Mouse (Mus musculus): ENCODE measurements at regions not wholly inside any gene's neighbourhood (a gene's known extent, or its start where the extent isn't known, plus 50 kb on each side); places are given as distances from the start of the nearest gene placed in this dataset.

DNA sequence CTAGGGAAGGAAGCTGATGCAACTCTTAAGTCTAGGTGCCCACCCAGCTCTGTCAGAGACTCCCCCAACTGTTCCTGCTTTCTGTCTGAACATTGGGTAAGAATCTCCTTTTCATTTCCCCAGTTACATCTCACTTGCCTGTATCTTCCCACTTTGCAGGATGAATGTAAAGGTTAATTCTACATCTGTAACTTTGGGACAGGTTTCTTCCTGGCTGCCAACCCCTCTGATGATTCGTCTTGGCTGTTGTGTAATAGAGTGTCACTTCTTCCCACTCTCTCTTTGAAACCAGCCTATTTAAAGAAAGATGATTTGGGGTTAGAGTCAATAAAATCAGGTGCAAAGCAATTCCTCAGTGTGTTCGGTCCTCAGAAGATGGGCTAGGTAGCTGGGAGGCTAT, 698.2 kb upstream of the Kdm8 start:
- no peaks in the 10 kb centered on the region for H3K36me3 ChIP-seq (ENCODE audit: insufficient read depth, low read length)
- H3K9me3 ChIP-seq (replicated peaks; ENCODE audit: low read length) = no peaks in the 10 kb centered on the region
- no peak overlapping the region for H3K4me3 ChIP-seq (replicated peaks; ENCODE audit: low read depth, low read length)
- H3K4me2 ChIP-seq (ENCODE audit: low read length) = no peak overlapping the region
- 86% methylated on average over 2 of the region's 2 CpGs for WGBS
- no peak for TF ChIP-seq CTCF (IDR thresholded peaks at IDR 0.05; ENCODE audit: low read depth)
- no peak for DNase-seq (ENCODE audit: low spot score)
- H3K27ac ChIP-seq = no peak overlapping the region
- no peaks in the 10 kb centered on the region for H3K27me3 ChIP-seq (ENCODE audit: insufficient read depth, low read length)
- ATAC-seq (replicated peaks; ENCODE audit: low FRiP score, low read depth) = no peak
- no peak overlapping the region for H3K9ac ChIP-seq (ENCODE audit: low read depth, low read length)
- no peaks in the 10 kb centered on the region for H3K4me1 ChIP-seq (replicated peaks; ENCODE audit: insufficient read depth, low read length)

DNA sequence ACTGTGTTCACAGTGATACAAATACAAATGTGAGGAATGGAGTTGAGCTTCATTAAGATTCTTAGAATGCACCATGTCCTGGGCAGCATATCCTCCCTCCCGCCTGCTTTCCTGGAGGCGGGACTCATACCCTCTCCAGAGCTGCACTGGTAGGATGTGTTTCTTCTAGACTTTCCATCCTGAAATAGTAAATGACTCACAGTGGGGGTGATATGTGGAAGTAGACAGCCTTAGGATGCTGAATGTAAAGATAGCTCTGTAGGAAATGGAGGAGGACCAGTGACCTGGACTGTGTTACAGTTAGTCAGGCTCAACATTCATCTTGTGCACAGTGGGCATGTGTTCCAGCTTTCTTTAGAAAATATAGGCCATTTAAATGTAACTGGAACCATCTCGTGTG, 696.1 kb upstream of the Kdm8 start:
- 76% methylated on average over 3 of the region's 3 CpGs for WGBS
- no peak for TF ChIP-seq CTCF (IDR thresholded peaks at IDR 0.05; ENCODE audit: low read depth)
- Histone ChIP-seq H3K4me1 (replicated peaks; ENCODE audit: insufficient read depth, low read length) (no peaks in the 10 kb centered on the region), H3K4me2 (ENCODE audit: low read length) (no peak overlapping the region), H3K9ac (ENCODE audit: low read depth, low read length) (no peak overlapping the region), H3K36me3 (ENCODE audit: insufficient read depth, low read length) (no peaks in the 10 kb centered on the region), H3K27me3 (ENCODE audit: insufficient read depth, low read length) (no peaks in the 10 kb centered on the region), H3K27ac (no peak overlapping the region), H3K9me3 (replicated peaks; ENCODE audit: low read length) (no peaks in the 10 kb centered on the region), H3K4me3 (replicated peaks; ENCODE audit: low read depth, low read length) (no peak overlapping the region)
- DNase-seq (ENCODE audit: low spot score) = no peak
- ATAC-seq (replicated peaks; ENCODE audit: low FRiP score, low read depth) = no peak

DNA sequence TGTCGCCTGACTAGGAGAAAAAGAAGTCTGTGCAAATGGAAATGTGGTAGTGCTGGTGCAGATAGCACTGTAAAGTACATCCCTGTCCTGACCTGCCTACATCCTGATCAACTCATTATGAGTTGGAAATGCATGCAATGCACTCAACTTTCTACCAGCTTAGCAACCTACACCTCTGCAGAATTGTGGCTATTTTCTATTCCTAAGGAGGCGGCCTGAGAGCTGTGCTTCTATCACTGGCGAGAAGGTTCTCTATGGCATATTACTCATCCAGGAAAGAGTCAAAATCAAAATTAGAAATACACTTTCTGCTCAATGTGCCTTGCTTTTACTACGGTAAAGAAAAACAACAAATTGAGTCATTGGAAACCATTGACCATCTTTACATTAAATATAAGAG, 685.4 kb upstream of the Kdm8 start:
- 94% methylated on average over 4 of the region's 4 CpGs for WGBS
- ATAC-seq (replicated peaks; ENCODE audit: low FRiP score, low read depth) = no peak
- Histone ChIP-seq H3K4me3 (replicated peaks; ENCODE audit: low read depth, low read length) (no peak overlapping the region), H3K27me3 (ENCODE audit: insufficient read depth, low read length) (no peaks in the 10 kb centered on the region), H3K4me2 (ENCODE audit: low read length) (no peak overlapping the region), H3K27ac (no peak overlapping the region), H3K9me3 (replicated peaks; ENCODE audit: low read length) (no peaks in the 10 kb centered on the region), H3K9ac (ENCODE audit: low read depth, low read length) (no peak overlapping the region), H3K4me1 (replicated peaks; ENCODE audit: insufficient read depth, low read length) (no peaks in the 10 kb centered on the region), H3K36me3 (ENCODE audit: insufficient read depth, low read length) (no peaks in the 10 kb centered on the region)
- TF ChIP-seq CTCF (IDR thresholded peaks at IDR 0.05; ENCODE audit: low read depth) = no peak
- DNase-seq (ENCODE audit: low spot score) = no peak

DNA sequence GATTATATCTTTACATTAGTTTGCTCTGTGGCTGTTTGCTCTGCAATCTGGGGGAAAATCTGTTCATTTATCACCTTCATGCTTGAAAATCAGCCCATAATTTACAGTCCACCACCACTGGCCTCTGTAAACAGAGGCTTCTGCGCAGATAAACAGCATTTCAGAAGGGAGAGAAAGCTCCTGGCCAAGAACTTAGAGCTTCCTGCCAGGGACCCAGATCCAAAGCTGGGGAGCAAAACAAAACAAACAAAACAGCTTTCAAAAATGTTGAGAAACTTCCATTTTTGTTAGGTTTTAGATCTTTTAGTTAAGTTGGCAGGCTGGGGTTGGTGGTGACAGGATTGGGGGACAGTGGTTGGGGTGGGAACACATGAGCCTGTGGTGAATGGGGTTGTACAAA, 666.7 kb upstream of the Kdm8 start:
- ATAC-seq (replicated peaks; ENCODE audit: low FRiP score, low read depth) (no peak), DNase-seq (ENCODE audit: low spot score) (no peak)
- no peaks in the 10 kb centered on the region for H3K9me3 ChIP-seq (replicated peaks; ENCODE audit: low read length)
- 0 out of 2 replicates have a peak overlapping the region, but pooled peaks have one; percentile 1 for H3K27ac ChIP-seq
- H3K9ac ChIP-seq (ENCODE audit: low read depth, low read length) = no peak overlapping the region
- H3K4me2 ChIP-seq (ENCODE audit: low read length) = no peak overlapping the region
- 79% methylated on average over 1 of the region's 1 CpGs for WGBS
- no peak overlapping the region for H3K4me3 ChIP-seq (replicated peaks; ENCODE audit: low read depth, low read length)
- no peaks in the 10 kb centered on the region for H3K4me1 ChIP-seq (replicated peaks; ENCODE audit: insufficient read depth, low read length)
- no peaks in the 10 kb centered on the region for H3K27me3 ChIP-seq (ENCODE audit: insufficient read depth, low read length)
- no peaks in the 10 kb centered on the region for H3K36me3 ChIP-seq (ENCODE audit: insufficient read depth, low read length)
- TF ChIP-seq CTCF (IDR thresholded peaks at IDR 0.05; ENCODE audit: low read depth) = no peak

DNA sequence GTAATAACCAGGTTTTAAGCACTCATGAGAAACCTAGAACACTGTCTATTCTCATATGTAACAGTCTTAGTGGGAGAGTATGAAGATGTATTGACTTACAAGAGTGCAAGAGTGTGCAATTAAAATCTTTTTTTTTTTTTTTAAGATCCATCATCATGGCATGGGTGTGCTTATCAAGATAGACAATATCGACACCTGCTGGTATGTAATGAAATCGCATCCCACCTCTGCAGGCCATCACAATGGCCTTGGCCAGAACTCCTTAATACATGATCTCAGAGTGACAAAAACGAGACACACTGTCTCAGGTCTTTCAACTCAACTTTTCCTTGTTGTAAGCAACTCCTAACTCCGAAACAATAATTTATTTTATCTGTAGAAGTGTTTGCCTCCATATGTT, 661.7 kb upstream of the Kdm8 start:
- Histone ChIP-seq H3K36me3 (ENCODE audit: insufficient read depth, low read length) (no peaks in the 10 kb centered on the region), H3K9ac (ENCODE audit: low read depth, low read length) (no peak overlapping the region), H3K27me3 (ENCODE audit: insufficient read depth, low read length) (no peaks in the 10 kb centered on the region), H3K4me3 (replicated peaks; ENCODE audit: low read depth, low read length) (no peak overlapping the region), H3K4me1 (replicated peaks; ENCODE audit: insufficient read depth, low read length) (no peaks in the 10 kb centered on the region), H3K4me2 (ENCODE audit: low read length) (no peak overlapping the region), H3K27ac (no peak overlapping the region), H3K9me3 (replicated peaks; ENCODE audit: low read length) (no peaks in the 10 kb centered on the region)
- ATAC-seq (replicated peaks; ENCODE audit: low FRiP score, low read depth) (no peak), DNase-seq (ENCODE audit: low spot score) (peak; percentile 45)
- 57% methylated on average over 4 of the region's 4 CpGs for WGBS
- TF ChIP-seq CTCF (IDR thresholded peaks at IDR 0.05; ENCODE audit: low read depth) = peak; percentile 71

DNA sequence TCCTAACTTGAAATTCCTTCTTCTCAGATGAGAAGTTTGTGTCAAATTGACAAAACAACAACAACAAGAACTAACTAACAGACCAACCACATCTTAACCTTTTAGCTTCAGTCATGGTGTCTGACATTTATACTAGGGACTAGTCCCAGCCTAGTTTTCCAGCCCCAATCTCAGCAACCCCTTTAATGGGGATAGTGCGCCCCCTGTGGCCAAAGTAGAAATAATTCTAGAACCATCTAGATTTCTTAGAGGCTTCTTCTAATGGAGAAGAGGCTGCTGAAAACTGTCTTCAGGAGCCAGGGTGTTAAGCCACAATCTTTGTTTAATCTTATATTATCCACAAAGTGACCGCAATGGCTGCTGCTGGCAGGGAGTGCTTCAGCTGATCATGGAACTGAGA, 659.5 kb upstream of the Kdm8 start:
- Histone ChIP-seq H3K9ac (ENCODE audit: low read depth, low read length) (no peak overlapping the region), H3K4me2 (ENCODE audit: low read length) (no peak overlapping the region), H3K4me3 (replicated peaks; ENCODE audit: low read depth, low read length) (no peak overlapping the region), H3K36me3 (ENCODE audit: insufficient read depth, low read length) (no peaks in the 10 kb centered on the region), H3K27me3 (ENCODE audit: insufficient read depth, low read length) (no peaks in the 10 kb centered on the region), H3K9me3 (replicated peaks; ENCODE audit: low read length) (no peaks in the 10 kb centered on the region), H3K27ac (no peak overlapping the region), H3K4me1 (replicated peaks; ENCODE audit: insufficient read depth, low read length) (no peaks in the 10 kb centered on the region)
- 0 out of 2 replicates have a peak, but pooled peaks have one; percentile 7 for TF ChIP-seq CTCF (IDR thresholded peaks at IDR 0.05; ENCODE audit: low read depth)
- WGBS = 84% methylated on average over 2 of the region's 2 CpGs
- DNase-seq (ENCODE audit: low spot score) = no peak
- no peak for ATAC-seq (replicated peaks; ENCODE audit: low FRiP score, low read depth)

DNA sequence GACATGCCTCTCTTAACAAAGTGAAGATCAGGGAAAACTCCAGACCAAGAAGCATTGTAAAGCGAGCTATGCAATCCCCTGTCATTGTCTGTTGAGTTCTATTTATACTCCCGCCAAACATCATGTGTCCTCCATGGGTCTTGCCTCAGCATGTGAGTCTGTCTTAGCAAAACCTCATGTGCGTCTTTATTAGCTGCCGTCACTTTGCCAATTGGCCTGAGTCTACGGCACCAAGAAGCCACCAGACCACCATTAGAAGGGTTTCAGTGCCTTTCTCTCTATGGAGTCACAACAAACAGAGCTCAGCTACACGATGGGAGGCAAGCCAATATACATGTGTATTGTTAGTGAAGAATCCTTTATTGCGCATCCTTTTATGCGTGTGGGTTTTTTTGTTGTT, 658.6 kb upstream of the Kdm8 start:
- no peak overlapping the region for H3K9ac ChIP-seq (ENCODE audit: low read depth, low read length)
- H3K27me3 ChIP-seq (ENCODE audit: insufficient read depth, low read length) = no peaks in the 10 kb centered on the region
- H3K36me3 ChIP-seq (ENCODE audit: insufficient read depth, low read length) = no peaks in the 10 kb centered on the region
- no peak overlapping the region for H3K4me2 ChIP-seq (ENCODE audit: low read length)
- 89% methylated on average over 8 of the region's 8 CpGs for WGBS
- DNase-seq (ENCODE audit: low spot score) (no peak), ATAC-seq (replicated peaks; ENCODE audit: low FRiP score, low read depth) (no peak)
- no peaks in the 10 kb centered on the region for H3K4me1 ChIP-seq (replicated peaks; ENCODE audit: insufficient read depth, low read length)
- no peak overlapping the region for H3K27ac ChIP-seq
- no peak overlapping the region for H3K4me3 ChIP-seq (replicated peaks; ENCODE audit: low read depth, low read length)
- H3K9me3 ChIP-seq (replicated peaks; ENCODE audit: low read length) = no peaks in the 10 kb centered on the region
- TF ChIP-seq CTCF (IDR thresholded peaks at IDR 0.05; ENCODE audit: low read depth) = no peak
